Mouse (Mus musculus) lung, postnatal 4 days (tissue): ENCODE measurements around the gene Gm11213.

Source experiments
- DNase-seq, 2 experiments: peaks; one replicate each; pipeline ENCODE4 v3.0.0; 2021

Gm11213 gene

DNA sequence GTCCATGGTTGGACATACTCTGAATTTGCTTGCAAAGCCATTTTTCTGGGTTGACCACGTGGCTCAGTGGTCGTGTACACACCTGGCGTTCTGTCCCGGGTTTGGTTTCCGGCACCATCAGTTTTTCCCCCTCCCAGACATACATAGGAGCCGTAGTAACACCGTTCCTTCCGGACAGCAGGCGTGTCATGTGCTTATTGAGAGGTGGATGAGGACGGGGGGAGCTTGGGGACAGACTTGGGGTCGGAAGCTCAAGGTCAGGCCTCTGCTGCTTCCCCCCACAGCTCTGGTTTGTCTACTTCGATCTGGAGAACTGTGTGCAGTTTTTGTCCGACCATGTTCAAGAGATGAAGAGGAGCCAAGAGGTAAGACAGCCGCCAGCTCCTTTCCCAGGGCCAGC, 25.4 kb downstream of the Gm11213 start:
- DNase-seq = no peak

DNA sequence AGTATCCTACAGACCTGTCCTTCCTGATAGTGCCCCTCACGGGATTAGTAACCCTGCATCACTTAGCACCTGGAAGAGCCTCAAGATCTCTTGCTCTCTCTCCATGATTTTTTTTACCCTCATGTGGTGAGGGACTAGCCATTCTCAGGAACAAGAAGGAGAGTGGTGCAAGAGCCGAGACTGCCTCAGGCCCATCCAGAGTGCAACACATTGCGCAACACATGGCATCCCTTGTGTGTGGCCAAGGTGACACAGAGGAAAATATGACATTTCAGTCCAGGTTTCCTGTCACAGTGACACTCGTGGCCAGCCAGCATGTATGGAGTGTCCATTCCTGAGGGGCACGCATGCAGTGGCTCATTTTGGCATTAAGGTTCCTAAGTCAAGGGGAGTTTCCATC, 32.4 kb downstream of the Gm11213 start:
- DNase-seq = no peak

DNA sequence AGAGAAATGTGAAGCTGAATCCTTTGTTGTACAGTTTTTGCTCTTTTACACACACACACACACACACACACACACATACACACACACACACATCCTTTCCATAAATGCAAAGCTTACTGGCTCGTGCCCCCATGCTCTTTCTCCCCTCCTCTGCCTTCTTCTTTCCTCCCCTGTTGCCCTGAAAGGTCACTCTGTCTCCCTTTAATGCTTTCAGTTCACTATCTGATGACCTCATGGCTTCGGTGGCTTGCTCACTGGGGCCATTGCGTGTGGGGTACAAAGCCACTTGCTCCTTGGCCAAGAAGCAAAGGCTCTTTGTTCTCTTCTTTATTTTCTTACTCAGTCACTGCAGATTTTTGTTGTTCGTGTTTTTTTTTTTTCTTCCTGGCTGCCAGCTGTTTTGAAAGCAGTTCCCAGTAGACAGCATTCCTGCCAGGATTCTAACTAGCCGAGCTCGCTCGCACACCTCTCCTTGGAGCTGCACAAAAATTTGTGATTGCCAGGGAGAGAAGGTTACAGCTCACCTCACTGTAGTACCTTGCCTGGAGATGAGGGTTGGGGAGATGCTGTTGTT, 34.8 kb downstream of the Gm11213 start:
- no peak for DNase-seq

DNA sequence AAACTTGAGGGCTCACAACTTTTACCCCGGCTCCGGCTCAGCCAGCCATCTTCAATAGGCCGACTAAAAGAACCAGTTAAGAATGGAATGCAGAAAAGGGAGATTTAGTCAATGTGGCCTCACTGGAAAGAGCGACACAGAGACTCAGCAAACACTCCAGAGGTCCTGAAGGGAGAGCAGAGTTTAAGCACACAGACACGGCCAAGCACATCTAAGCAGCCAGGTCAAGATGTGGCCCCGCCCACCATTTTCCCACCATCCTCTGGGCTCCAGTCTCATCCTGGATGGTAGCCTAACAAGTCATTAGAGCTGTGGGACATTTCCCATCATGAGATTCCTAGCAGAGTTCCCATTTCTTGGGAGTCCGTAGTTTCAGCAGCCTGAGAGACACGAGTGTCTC, 35.7 kb downstream of the Gm11213 start:
- peak in 1 of 2 experiments; percentile 56 for DNase-seq

DNA sequence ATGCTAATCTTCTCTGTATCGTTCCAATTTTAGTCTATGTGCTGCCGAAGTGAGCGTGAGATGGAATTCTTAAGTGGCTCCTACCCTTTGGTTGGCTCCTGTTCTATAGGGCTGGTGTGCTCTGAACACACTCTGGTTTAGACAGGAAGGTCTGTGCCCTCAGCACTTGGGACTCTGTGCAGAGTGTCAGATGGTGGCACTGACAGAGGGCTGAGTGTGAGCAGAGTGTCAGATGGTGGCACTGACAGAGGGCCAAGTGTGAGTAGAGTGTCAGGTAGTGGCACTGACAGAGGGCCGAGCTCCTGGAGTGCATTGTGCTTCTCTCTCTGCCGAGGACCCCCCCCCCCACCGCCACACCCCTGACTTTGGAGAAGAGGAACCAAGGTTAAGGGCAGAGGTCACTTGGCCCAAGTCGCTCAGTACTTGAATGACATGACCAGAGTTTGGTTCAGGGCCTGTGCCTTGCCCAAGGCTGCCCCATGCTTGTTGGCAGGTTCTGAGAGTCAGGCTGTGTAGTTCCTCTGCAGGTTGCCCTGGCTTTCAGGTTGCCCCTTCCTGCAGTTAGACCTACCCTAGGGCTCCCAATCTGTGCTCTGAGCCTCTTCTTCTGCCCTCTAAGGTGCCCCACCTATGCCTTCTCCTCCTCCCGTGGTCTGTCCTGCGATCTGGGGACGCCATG, 37.2 kb downstream of the Gm11213 start:
- no peak for DNase-seq

DNA sequence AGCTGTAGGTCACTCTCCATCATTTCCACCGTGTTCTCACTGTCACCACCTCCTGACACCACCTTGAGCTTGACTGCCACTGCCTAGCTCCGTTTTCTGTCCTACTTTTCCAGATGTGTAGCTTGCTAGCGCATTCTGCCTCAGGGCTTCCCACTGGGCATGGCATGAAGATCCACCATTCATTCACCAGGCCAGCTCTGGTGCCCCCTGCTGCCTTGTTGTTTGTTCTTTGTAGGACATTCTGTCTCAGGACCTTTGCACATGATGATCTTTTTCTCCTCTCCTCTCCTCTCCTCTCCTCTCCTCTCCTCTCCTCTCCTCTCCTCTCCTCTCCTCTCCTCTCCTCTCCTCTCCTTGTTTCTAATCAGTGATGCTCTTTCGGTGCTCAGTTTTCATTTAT, 42.3 kb downstream of the Gm11213 start:
- no peak for DNase-seq

DNA sequence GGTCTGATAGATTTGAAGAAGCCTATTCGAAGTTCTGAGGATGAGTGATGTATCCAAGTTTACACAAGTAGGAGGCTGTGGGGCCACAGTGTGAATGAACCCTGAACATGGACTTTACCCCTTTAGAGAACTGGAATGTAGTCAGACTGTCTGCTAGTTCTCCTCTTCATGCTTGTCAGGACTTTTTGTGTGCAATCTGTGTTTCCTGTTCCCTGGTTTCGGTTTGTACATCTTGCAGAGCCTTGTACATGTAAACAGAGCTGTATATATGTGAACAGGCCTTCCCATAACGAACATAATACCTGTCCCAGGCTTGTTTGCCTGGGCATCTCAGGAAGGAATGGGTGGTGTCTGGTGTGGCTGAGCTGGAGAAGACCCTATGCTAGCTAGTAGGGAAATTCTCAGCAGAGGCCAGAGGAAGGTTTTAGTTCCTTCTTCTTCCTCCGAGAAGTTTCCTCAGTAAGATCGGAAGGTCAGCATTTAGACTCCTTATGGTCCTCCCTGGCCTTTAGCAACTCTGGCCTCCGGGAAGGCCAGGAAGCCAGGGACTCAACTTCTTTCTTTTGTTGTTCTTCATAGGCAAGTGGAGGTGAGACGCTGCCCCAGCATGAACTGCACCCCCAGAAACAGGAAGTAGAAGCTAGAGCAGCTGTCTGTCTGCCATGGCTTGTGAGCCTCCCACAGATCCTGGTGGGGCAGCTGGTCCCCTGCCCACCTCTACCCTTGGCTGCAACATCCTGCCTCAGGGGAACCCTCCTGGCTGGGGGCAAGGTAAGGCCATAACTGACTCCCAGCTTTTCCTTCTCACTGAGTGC, 43.0 kb downstream of the Gm11213 start:
- peak; percentile 34 to 44 for DNase-seq

DNA sequence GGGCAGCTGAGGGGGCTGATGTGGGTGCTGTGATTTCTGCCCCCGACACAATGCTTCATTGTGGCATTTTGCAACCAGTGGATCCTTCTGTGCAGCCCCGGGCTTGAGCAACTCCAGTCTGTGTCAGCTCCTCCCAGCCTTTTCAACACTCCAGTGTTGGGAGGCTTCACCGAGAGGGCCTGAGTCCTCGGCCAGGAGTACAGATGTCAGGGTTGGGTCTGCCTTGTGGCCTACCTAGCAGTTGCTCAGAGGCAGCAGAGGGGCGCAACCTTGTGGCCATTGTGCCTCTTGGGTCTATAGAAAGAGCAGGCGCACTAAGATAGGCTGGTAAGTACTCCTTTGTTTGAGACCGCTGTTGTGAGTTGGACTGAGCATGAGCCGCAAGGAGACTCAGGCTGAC, 45.0 kb downstream of the Gm11213 start:
- peak; percentile 65 to 76 for DNase-seq

DNA sequence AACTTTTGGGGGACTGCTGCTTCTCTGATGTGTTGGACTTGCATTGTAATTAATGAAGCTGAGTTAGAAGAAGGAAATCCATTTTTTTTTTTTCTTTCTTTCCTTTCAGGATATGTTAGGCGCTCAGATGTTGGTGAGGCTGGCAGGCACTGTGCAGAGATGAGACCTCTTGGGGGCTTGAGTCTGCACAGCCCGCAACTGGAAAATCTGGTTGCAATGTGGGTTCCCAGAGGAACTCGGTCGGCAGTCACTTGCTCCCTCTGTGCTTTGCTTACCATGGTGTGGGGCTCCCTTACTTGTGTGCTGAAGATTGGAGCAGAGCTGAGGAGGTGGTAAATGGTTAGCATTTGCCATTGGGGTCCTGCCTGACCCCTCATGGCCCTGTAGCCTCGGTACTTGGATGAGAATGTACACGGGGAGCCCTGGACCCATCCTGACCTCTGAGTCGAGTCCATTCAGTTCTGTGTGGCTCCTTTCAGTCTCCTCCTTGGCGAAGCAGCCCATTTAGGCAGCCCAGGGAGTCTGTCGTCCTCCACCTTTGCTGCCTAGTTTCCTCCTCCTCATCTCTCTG, 45.8 kb downstream of the Gm11213 start:
- DNase-seq = no peak

DNA sequence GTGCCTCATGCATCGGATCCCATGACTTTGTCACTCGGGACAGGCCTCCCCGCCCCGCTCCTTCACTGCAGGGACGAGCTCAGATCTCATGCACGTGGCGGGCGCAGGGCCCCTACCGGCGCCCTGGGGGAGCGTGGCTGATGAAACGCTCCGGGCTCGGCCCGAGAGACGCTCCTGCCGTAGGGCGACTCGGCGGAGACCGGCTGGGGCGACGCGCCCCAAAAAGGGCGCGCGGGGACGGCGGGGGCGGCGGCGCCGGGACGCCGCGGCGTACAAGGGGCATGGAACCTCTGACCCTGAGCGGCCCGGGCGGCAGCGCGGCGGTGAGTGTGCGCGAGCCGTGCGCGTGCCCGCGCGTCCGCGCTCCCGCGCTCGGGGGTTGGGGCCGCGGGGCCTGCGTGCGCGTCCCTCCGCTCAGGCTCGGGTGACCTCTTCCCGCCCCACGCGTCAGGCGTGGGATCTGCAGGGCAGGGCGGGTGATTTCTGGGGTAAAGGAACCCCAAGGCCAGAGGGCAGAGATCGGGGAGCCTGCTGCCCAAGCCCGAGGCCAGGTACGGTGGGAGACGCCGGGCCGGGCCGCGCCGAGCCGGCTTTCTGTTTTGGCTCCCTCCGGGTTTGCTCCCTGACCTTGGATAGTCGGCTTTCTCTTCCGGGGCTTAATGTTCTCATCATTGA, 46.5 kb downstream of the Gm11213 start, which contains the start of gene Tmem268:
TSS of gene Tmem268 (plus strand) at position 375 of the 675 bp plus-strand sequence.
- peak; percentile 87 to 88 for DNase-seq

DNA sequence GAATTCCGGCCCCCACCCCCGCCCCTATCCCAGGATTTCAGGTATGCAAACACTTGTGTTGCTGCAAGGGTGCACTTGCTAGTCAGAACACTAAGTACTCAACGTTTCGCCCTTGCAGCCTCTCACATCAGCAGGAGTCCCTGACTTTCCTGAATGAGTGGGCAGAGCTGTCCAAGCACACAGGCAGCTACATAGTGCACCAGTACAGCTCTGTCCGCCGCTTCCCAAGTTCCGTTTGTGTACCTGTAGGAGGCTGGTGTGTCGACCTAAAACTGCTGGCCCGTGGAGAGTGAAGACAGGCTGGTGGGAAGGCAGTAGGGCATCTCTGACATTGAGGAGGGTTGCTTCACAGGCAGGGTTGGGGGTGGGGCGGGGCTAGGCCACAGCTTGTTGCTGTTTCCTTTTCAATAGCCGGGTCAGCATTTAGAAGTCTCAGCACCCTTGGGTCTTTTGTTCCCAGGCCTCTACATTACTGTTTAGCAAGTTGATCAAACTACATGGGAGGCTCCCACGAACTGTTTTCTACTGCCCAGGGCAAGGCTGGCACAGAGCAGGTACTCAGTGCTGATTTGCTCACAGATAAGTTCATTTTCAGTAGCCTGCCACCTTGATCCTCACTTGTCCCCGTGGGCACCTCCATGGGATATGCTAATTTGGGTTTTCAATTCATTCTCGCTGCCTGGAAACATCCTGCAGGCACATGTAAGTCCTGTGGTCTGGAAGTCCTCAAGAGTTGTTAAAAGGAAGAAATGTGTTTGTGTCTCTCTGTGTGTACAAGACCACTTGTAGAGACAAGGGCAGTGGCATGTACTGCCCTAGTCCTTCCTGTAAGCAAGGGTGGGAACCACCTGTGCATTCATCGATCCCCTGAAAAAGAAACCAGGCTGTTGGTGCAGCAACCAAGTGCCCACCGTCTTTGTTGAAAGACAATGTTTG, 47.7 kb downstream of the Gm11213 start:
- peak; percentile 39 to 42 for DNase-seq

DNA sequence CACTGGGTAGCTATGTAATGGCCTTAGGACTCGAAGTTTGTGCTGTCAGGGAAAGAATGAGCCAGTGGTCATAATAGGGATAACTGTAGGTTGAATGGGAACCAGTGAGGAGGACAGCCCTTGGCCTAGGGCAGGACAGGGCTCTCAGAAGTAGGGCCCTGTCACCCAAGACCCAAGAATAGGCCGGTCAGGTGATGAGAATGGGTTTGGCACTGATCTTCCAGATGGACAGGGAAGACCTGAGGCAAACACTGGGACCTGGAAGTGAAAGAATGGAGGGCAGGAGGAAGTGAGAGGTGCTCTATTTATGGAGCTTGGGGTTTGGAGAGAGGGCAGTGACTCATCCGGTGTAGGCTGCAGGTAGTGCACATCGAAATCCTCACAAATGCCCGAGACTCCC, 48.4 kb downstream of the Gm11213 start:
- no peak for DNase-seq

DNA sequence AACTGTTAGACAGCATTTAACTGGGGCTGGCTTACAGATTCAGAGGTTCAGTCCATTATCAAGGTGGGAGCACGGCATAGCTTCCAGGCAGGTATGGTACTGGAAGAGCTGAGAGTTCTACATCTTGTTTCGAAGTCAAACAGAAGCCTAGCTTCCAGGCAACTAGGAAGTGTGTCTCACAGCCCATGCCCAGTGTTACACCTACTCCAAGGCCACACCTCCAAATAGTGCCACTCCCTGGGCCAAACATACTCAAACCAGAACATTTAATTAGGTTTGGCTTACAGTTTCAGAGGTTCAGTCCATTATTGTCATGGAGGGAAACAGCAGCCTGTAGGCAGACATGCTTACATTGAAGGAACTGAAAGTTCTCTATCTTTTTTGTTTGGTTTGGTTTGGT, 50.0 kb downstream of the Gm11213 start:
- DNase-seq = no peak

DNA sequence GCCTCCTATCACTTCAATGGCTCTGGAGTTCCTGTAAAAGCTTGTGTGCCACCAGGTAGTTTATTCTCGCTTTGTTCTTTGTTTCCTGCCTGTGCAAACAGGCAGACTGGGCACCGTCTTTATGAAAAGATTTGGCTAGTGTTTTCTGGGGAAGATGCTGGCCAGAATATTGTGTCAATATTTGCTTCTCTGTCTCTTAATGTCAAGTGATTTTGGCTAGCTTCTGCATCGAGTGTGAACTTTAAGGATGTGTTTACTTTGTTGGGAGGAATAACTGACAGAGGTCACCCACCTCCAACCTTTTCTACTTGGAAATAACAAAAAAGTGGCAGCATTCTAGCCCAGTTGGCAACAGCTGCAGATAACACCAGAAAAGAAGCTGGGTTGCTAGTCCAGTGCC, 50.4 kb downstream of the Gm11213 start:
- DNase-seq = no peak

DNA sequence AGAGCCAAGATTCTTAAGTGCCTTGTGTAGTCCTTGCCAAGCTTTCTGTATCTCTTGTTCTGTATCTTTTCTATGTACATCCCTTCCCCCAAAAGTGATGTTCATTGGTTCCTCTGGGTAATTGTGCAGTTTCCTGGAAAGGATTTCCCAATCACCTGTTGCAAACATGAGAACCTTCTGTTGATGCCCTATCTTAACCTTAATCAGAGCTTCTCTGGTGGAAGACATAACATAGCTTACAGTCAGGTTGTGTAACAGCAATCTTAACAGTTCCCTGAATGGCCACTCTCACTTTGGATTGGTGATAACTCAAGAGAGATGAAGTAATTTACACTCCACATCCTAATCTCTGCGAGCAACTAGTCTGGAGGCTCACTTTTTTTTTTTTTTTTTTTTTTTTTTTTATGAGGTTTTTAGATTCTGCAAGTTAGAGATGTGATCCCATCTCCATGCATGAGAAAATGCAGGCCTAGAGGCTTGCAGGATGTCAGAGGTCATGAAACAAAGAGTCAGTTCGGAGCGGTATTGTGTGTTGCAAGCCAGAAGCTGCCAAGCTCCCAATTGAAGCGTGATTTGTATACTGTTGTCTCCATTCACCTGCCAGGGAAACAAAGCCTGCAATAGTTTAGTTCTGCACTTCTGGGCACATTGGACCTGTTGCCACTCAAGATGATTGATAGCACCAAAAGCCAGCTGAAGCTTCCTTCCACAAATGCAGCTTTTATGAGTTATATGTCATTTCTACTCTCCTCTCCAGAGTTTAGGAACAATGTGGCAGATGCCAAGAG, 51.1 kb downstream of the Gm11213 start:
- DNase-seq = no peak

DNA sequence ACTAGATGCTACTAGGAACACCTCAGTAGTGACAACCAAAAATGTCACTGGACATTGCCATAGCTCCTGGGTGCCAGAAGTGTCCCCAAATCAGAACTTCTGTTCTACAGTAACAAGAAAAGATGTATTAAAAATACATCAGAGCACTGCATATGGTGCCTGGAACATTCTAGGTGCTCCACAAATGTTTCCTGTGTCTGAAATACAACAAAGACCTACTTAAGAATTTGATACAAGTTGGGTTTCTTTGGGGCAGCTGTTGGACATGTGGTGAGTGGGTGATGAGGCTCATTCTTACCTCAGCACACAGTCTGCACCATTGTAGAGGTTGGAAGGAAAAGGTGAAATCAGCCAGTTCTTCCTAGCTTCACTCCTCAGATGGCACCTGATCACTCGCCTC, 52.2 kb downstream of the Gm11213 start:
- DNase-seq = no peak

DNA sequence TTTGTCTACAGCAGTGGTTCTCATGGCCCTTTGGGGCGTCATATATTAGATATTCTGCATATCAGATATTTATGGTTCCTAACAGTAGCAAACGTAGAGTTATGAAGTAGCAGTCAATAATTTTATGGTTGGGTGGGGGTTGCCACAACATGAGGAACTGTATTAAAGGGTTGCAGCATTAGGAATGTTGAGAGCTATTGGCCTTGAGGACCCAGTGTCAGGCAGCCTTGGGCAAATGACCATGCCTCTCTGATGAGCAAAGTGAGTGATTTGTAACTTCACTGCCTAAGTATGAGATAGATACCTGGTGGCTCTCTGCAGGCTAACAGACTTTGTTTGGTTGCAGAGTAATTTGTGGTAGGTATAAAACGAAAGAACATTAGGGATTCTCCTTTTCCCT, 54.2 kb downstream of the Gm11213 start:
- no peak for DNase-seq

DNA sequence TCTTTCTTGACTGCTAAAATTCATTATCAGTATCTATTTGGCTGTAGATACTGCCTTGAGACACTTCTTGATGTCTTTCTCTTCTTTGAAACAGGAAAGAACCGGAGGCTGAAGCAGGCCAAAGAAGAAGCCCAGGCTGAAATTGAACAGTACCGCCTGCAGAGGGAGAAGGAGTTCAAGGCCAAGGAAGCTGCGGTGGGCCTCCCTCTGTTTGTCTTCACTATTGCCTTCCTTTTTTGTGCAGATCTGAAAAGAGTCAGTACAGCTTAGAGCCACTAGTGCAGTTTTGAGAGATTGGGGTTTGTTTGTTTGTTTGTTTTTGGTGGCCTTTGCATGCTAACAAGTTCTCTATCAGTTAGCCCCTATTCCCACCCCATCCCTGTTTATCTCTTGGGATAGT, 56.6 kb downstream of the Gm11213 start:
- no peak for DNase-seq

DNA sequence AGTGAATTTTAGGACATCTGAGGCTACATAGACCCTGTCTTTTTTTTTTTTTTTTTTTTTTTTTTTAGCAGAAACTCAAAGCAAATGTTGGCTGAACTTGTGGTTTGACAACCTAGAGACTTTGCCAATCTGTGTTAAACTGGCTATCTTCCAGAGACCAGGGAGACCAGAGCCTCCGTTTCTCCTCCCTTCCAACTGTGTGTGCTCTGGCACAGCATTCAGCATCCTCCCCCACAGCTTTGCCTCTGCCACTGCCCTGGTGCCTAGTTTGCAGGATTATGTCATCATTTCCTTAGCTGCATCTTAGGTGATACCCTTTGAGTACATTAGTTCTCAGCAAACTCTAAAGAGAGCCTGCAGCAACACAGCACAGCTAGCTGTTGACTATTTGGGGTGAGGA, 57.3 kb downstream of the Gm11213 start:
- DNase-seq = no peak
